Mouse (Mus musculus) induced T-regulatory cell, adult 2 months (primary cell): Measurements from ENCODE around the gene Gm1979.
"Not testable (repeated sequence)": the region's sequence is repeated elsewhere in the genome, so short reads cannot be mapped to it uniquely, and the experiment has no call there.

Experiments used
- DNase-seq: peaks from one replicate; pipeline ENCODE4 v3.0.0-alpha.2; 2012; ENCODE audit warnings: low read depth

Gene Gm1979

GRCm38 (mm10) chr5:26004698-26005097 is at the start of gene Gm1979:
TSS of gene Gm1979 (minus strand) at chr5:26004798.
- DNase-seq: not testable (repeated sequence)

- DNase-seq: not testable (repeated sequence)
These were observed 34.9 kb upstream of the Gm1979 start, which contains the start of gene Speer4a for GRCm38 (mm10) chr5:26039458-26039857. TSS of gene Speer4a (minus strand) at chr5:26039558.

- not testable (repeated sequence) for DNase-seq
These were observed 18.2 kb upstream of the Gm1979 start, which contains the start of gene Gm5862 for GRCm38 (mm10) chr5:26022816-26023215. TSS of gene Gm5862 (minus strand) at chr5:26022916.

GRCm38 (mm10) chr5:26007697-26008096 is 3.1 kb upstream of the Gm1979 start:
- DNase-seq: not testable (repeated sequence)

GRCm38 (mm10) chr5:26006937-26007695 is 2.5 kb upstream of the Gm1979 start:
- DNase-seq: not testable (repeated sequence)

- not testable (repeated sequence) for DNase-seq
These were observed 16.0 kb downstream of the Gm1979 start, which contains the start of gene Gm21698 for GRCm38 (mm10) chr5:25988550-25988949. TSS of gene Gm21698 (minus strand) at chr5:25988650.

- DNase-seq: not testable (repeated sequence)
These were observed 32.0 kb downstream of the Gm1979 start, which contains the start of gene Gm21680 for GRCm38 (mm10) chr5:25972563-25972962. TSS of gene Gm21680 (minus strand) at chr5:25972663.

GRCm38 (mm10) chr5:25957050-25957449 is 47.5 kb downstream of the Gm1979 start:
- DNase-seq: not testable (repeated sequence)

- not testable (repeated sequence) for DNase-seq
These were observed 48.0 kb downstream of the Gm1979 start for GRCm38 (mm10) chr5:25956611-25957010.

- DNase-seq: not testable (repeated sequence)
These were observed 50.3 kb downstream of the Gm1979 start, which contains the start of gene Gm21671 for GRCm38 (mm10) chr5:25954317-25954716. TSS of gene Gm21671 (minus strand) at chr5:25954417.
